Mouse (Mus musculus) heart, embryonic 11.5 days (tissue): Measurements from ENCODE around the gene Doc2a. TPM values are rescaled to one million over a fixed set of nuclear protein-coding genes. Genes with fewer than 3 reads are reported as not detected.

ENCODE experiments used
- ATAC-seq: fragments of 200-750 bp; cut with Nextera tagmentation; replicated peaks from 2 replicates; pipeline ENCODE4 v1.8.0; 2017; ENCODE audit warnings: moderate library complexity; ENCODE audit not compliant: insufficient number of reproducible peaks, low FRiP score, low TSS enrichment
- H3K27ac ChIP-seq: fragments of 300-500 bp; sonication (generic); 2 replicates; pipeline ENCODE4 v1.5.1; 2014; ENCODE audit warnings: mild to moderate bottlenecking, low read depth, low read length
- H3K27me3 ChIP-seq: fragments of 300-500 bp; sonication (generic); 2 replicates; pipeline ENCODE4 v1.6.1; 2014; ENCODE audit warnings: mild to moderate bottlenecking, low read length, mixed read lengths; ENCODE audit not compliant: control insufficient read depth, insufficient read depth
- H3K36me3 ChIP-seq: fragments of 300-500 bp; sonication (generic); 2 replicates; pipeline ENCODE4 v1.6.1; 2014; ENCODE audit warnings: mild to moderate bottlenecking, low read length, moderate library complexity, mixed read lengths; ENCODE audit not compliant: control insufficient read depth, insufficient read depth
- H3K4me1 ChIP-seq: fragments of 300-500 bp; sonication (generic); 2 replicates; pipeline ENCODE4 v1.6.1; 2014; ENCODE audit warnings: low read length; ENCODE audit not compliant: control insufficient read depth, insufficient read depth
- H3K4me2 ChIP-seq: fragments of 300-500 bp; sonication (generic); 2 replicates; pipeline ENCODE4 v1.6.1; 2014; ENCODE audit warnings: mild to moderate bottlenecking, moderate library complexity
- H3K4me3 ChIP-seq: fragments of 300-500 bp; sonication (generic); 2 replicates; pipeline ENCODE4 v1.5.1; 2014; ENCODE audit warnings: low read depth, low read length
- H3K9ac ChIP-seq: fragments of 300-500 bp; sonication (generic); 2 replicates; pipeline ENCODE4 v1.6.1; 2014; ENCODE audit warnings: mild to moderate bottlenecking, low read depth, low read length, moderate library complexity
- H3K9me3 ChIP-seq: fragments of 300-500 bp; sonication (generic); replicated peaks from 2 replicates; pipeline ENCODE4 v1.6.1; 2016; ENCODE audit warnings: low read length; ENCODE audit not compliant: control insufficient read depth
- WGBS: fragments of 180-500 bp; shearing (Covaris S2); extraction: QIAGEN DNeasy Blood & Tissue Kit; methylation state at CpG from one replicate; pipeline ENCODE4 v1.1.7; 2014; ENCODE audit not compliant: insufficient replicate concordance; 5-methylcytosine and 5-hydroxymethylcytosine counted together
- polyA plus RNA-seq: library from polyadenylated mRNA; unstranded; fragments of >200 nt; fragmentation: Nextera tagmentation; extraction: Ambion mirVana; gene quantifications from 2 replicates; pipeline ENCODE4 v1.2.1, GENCODE M21; 2014

Gene Doc2a
- polyA plus RNA-seq, 1 experiment from 2014 or later = 0.17 TPM

DNA sequence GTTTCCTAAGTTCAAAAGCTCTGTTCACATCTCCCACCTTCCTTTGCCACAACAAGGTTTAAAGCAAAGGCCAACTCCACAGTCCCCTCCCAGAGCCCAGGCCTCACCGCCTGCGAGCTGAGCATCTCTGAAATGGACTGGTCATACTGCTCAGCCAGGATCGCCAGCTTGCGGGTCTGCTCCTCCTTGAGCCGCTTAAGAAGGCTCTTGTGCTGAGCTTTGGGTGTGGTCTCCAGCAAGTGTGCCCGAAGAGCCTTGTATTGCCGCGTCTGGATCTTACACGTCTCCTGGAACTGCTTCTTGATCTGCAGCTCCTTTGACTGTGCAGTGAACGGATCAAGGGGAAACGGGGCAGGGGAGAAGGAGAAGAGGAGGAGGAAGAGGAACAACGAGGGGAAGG lies 20.8 kb downstream of the Doc2a start:
- WGBS = 85% methylated on average over 12 of the region's 12 CpGs
- peaks cover 2% of the 10 kb centered on the region; the same call in 1 of the 2 replicates for H3K4me1 ChIP-seq

DNA sequence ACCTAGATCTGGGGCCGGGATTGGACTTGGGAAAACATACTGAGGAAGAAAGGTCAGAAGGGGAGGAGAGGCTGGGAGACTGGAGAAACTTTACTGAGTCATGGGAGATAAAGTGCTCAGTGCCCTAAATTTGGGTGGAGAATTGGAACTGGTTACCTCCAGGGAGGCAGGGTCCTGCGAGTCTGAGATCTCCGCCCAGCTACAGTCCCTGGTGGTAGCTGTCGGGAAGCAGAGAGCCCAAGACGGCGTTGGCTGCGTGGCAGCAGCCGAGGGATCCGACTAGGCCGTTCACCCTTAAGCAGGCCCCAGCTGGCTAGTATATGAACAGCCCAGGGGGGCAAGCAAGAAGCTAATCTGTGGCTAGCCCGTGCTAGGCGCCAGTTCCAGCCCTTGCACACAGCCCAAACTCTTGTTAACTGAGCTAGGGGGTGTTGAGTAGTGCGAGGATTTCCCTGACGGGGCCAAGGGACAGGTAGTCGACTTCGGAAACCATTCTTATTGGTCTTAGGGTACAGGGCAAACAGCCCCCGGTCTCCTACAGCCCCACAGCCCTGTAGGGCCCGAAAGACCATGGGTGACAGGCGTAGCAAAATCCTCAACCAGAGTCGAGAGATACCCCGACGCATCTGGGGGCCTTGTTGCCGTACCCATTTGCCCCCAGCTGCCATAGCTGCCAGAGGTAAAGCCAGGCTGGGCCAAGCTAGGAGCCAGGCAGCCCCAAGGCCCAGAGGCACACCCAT lies 22.7 kb downstream of the Doc2a start:
- no peak for ATAC-seq
- no peaks in the 10 kb centered on the region for H3K9me3 ChIP-seq
- no peak overlapping the region for H3K4me3 ChIP-seq
- no peaks in the 10 kb centered on the region for H3K27me3 ChIP-seq
- no peak overlapping the region for H3K9ac ChIP-seq
- no peak overlapping the region for H3K4me2 ChIP-seq
- H3K4me1 ChIP-seq = no peaks in the 10 kb centered on the region
- H3K27ac ChIP-seq = no peak overlapping the region
- H3K36me3 ChIP-seq = peaks cover 66% of the 10 kb centered on the region
- WGBS = 91% methylated on average over 23 of the region's 23 CpGs

More for the DNA sequence above, 20.8 kb downstream of the Doc2a start:
- Histone ChIP-seq H3K9ac (no peak overlapping the region), H3K4me3 (no peak overlapping the region), H3K27me3 (no peaks in the 10 kb centered on the region), H3K9me3 (no peaks in the 10 kb centered on the region), H3K36me3 (peaks cover 62% of the 10 kb centered on the region), H3K4me2 (no peak overlapping the region), H3K27ac (no peak overlapping the region)
- no peak for ATAC-seq

DNA sequence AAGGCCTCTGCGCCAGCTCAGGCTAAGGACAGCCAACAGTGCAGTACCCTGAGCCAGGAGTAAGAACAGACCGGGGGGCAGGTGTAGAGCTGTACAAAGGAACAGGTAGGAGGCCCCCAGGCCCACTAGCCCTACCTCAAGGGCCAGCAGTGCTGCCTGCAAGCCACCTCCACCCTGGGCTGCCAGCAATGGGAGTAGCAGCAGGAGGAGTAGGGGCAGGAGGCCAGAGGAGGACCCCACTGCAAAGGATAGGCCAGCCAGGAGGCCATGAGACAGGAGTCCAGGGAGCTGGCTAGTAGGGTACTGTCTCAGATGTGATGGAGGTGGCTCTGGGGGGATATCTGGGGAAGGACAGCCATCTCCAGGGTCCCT lies 23.3 kb downstream of the Doc2a start:
- Histone ChIP-seq H3K4me1 (no peaks in the 10 kb centered on the region), H3K36me3 (peaks cover 67% of the 10 kb centered on the region), H3K9me3 (no peaks in the 10 kb centered on the region), H3K27me3 (no peaks in the 10 kb centered on the region), H3K9ac (no peak overlapping the region), H3K4me2 (no peak overlapping the region), H3K4me3 (no peak overlapping the region), H3K27ac (no peak overlapping the region)
- WGBS = 100% methylated on average over 2 of the region's 2 CpGs
- ATAC-seq = no peak

DNA sequence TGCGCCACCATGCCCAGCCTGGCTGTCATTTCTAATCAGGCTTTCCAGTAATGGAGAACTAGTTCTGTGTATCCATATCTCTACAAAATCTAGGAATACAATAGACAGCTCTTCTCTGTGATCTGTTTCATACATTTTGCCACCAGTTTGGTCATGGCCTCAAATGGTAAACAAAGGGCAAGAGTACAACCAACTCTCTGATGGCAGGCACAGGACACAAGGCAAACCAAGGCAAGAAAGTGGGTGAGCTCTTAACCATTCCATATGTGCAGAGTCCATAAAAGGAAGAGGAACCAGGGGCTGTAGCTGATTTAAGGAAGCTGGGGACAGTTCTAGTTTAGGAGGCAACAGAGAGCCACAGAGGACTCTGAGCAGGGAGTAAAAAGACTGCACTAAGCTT lies 30.0 kb downstream of the Doc2a start:
- no peak for ATAC-seq
- peaks cover 9% of the 10 kb centered on the region for H3K4me1 ChIP-seq

DNA sequence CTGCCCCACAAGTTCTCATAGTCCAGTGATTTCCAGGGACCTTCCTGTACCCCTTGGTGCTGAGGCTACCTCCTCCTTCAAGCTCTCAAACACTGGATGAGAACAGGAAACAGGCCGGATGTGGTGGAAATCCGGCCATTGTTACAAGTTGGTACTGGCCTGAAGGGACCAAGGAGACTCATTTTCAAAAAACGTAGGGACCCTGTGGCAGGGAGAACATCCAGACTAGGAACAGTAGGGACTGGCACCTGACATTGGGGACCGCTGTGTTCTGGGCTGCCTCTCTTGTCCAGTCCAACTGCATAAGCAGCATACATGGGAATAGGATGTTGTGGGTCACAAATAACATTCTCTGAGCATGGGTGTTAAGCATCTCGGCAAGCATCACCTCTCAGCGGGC lies 33.8 kb downstream of the Doc2a start:
- peaks cover 22% of the 10 kb centered on the region for H3K4me1 ChIP-seq
- ATAC-seq = no peak
- H3K9ac ChIP-seq = peak overlapping the region; percentile 57
- H3K27me3 ChIP-seq = no peaks in the 10 kb centered on the region
- H3K4me2 ChIP-seq = peak overlapping the region; percentile 96
- H3K36me3 ChIP-seq = peaks cover 37% of the 10 kb centered on the region
- H3K27ac ChIP-seq = peak overlapping the region; percentile 41
- no peaks in the 10 kb centered on the region for H3K9me3 ChIP-seq
- WGBS = 73% methylated on average over 6 of the region's 6 CpGs
- peak overlapping the region; percentile 86; the same call in 1 of the 2 replicates for H3K4me3 ChIP-seq

More for the DNA sequence above, 30.0 kb downstream of the Doc2a start:
- H3K4me3 ChIP-seq = no peak overlapping the region
- H3K9ac ChIP-seq = no peak overlapping the region
- no peak overlapping the region for H3K4me2 ChIP-seq
- 100% methylated on average over 1 of the region's 1 CpGs for WGBS
- H3K27ac ChIP-seq = no peak overlapping the region
- H3K9me3 ChIP-seq = no peaks in the 10 kb centered on the region
- H3K36me3 ChIP-seq = peaks cover 63% of the 10 kb centered on the region
- H3K27me3 ChIP-seq = no peaks in the 10 kb centered on the region

DNA sequence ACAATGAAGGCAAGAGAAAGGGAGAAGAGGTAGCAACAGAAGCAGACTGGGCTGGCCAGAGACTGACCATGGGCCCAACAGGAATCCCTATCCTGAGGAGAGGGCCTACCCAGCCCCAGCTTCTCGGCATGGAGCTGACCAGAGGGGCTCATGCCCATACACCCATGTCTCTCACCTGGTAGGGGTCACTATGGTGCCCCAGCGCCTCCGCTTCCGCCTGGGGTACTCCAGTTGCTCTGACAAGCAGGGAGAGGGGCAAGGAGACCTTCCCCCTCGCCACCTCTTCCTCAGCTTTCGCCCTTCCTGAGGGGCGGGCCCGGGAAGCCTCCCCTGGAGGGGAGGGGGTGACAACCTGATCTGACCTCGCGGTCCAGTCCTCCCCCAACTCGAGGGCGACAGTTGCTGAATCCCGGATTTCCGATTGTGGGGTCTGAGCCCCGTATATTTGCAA lies 36.5 kb downstream of the Doc2a start:
- H3K27ac ChIP-seq = peak overlapping the region; percentile 95
- peak overlapping the region; percentile 96 for H3K4me2 ChIP-seq
- peak overlapping the region; percentile 92 for H3K9ac ChIP-seq
- WGBS = 0% methylated on average over 15 of the region's 15 CpGs
- peaks cover 18% of the 10 kb centered on the region; the same call in 1 of the 2 replicates for H3K36me3 ChIP-seq
- H3K4me3 ChIP-seq = peak overlapping the region; percentile 86
- no peaks in the 10 kb centered on the region for H3K9me3 ChIP-seq
- no peaks in the 10 kb centered on the region for H3K27me3 ChIP-seq
- peaks cover 22% of the 10 kb centered on the region for H3K4me1 ChIP-seq
- peak; percentile 5; the same call in 1 of the 2 replicates for ATAC-seq

DNA sequence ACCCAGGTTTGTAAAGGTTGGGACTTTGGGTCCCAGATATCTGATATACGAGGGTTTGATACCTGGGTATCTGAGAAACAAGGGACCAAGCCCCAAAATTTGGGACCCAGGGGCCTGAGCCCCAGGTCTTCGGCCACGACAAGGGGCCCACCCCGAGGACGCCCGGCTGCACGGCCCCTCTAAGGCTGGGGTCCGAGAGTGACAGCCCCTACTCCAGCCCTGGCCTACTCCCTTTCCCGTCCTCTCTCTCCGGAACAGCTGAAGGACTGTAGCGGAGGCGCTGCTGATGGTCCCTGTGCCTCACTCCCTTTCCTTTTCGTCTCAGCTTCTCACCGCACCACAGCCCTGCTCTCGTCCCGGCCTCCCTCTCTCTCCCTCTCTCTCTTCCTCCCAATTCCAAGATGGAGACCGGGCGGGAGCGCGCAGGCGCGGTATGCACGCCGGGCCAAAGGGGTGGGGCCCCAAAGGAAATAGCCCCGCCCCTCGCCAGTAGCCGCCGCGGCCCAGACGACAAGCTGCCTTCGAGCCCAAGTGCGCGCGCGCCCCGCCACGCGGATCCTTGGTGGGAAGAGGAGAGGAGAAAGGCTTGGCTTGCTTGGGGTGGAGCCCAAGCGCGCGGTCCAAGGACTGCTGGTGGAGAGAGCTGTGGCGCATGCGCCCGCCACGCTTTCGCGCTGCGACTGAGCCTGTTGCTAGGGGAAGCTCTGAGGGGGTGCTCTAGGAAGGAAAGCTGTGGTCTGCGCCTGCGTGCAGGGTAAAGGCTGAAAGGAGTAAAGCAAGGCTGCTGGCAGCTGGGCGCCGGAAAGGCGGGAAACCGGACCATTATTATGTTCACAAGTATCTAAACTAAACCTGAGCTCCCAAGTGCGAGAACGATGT lies 37.3 kb downstream of the Doc2a start, which contains the start of gene Taok2:
TSS of gene Taok2 (minus strand) at position 418 of the 879 bp plus-strand sequence.
- H3K27ac ChIP-seq = peak within 1 kb of the TSS; percentile 95
- H3K4me2 ChIP-seq = peak within 1 kb of the TSS; percentile 96
- under 1% methylated on average over 56 of the region's 56 CpGs for WGBS
- peaks cover 22% of the 10 kb centered on the region for H3K4me1 ChIP-seq
- H3K27me3 ChIP-seq = no peaks in the 10 kb centered on the region
- H3K36me3 ChIP-seq = peaks cover 12% of the 10 kb centered on the region; the same call in 1 of the 2 replicates
- H3K9ac ChIP-seq = peak within 1 kb of the TSS; percentile 92
- peak; percentile 94 for ATAC-seq
- H3K4me3 ChIP-seq = peak within 1 kb of the TSS; percentile 86
- H3K9me3 ChIP-seq = no peaks in the 10 kb centered on the region

DNA sequence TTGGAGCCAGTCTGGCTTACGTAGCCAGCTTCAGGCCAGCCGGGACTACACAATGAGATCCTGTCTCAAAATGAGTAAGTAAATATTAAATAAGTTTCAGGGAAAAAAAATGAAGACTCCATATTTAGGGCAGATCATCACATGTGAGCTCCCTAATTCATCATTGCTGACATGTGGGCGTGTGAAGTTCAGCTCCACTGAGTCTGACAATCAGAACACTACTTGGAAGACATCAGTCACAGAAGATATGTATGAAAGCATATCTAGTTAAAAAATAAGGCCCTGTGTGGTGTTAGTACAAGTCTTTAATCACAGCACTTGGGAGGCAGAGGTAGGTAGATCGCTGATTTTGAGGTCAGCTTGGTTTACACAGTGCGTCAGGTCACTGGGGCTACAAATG lies 40.1 kb downstream of the Doc2a start:
- H3K27me3 ChIP-seq = no peaks in the 10 kb centered on the region
- H3K9ac ChIP-seq = no peak overlapping the region
- no peak for ATAC-seq
- H3K4me2 ChIP-seq = no peak overlapping the region
- WGBS = 75% methylated on average over 5 of the region's 5 CpGs
- no peak overlapping the region for H3K4me3 ChIP-seq
- H3K4me1 ChIP-seq = peaks cover 13% of the 10 kb centered on the region
- no peak overlapping the region for H3K27ac ChIP-seq
- H3K36me3 ChIP-seq = no peaks in the 10 kb centered on the region; the same call in 1 of the 2 replicates
- no peaks in the 10 kb centered on the region for H3K9me3 ChIP-seq
